8 mouse cellular contexts compared by ENCODE assay signal in the genomic region with DNA sequence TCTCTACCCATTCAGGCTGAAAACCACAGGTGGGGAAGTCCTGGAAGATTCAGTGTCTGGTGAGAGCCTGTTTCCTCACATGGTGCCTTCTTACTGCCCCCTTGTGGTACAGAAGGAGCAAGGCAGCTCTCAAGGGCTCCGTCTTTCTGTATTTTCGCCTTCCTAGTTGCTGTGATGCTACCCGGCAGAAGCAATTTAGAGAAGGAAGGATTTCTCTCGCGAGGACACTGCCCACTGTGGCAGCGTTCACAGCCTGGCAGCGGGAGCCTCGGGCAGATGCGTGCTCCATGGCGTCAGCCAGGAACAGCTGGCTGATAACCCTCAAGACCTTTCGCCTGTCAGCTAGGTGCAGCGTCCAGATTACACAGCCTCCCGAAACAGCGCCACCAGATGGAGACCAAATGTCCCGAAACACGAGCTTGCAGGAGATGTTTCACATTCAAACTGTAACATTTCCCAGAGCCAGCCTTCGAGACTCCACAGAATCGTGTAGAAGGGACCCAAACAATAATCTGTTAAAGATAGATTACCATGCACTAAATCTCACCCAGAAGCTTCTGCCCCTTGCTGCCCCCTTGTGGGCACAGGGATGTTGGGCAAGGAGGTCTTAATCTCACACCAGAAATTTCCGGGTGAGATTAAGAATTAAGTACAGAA. TPM values are rescaled to one million over a fixed set of nuclear protein-coding genes. Genes with fewer than 3 reads are reported as not detected.
DNase-seq lines count a peak whose midpoint lies in the region; ATAC-seq and TF ChIP-seq lines count a peak whose summit lies in the region.

No protein-coding gene starts in this region.

- 9% methylated on average over 19 of the region's 19 CpGs for WGBS in limb, embryonic 10.5 days
- WGBS in midbrain, embryonic 12.5 days = 8% methylated on average over 19 of the region's 19 CpGs
- 4% methylated on average over 19 of the region's 19 CpGs for WGBS in small intestine, adult 2 months

- TF ChIP-seq POLR2A in small intestine, adult 2 months (IDR thresholded peaks at IDR 0.05; ENCODE audit: low read depth, low read length) = no peak

- DNase-seq in urinary bladder, adult 18-20 months (ENCODE audit: low spot score in 2 of 2) = peak; percentile 27 to 71
- DNase-seq in urinary bladder, postnatal 10 days (ENCODE audit: low spot score) = no peak
- DNase-seq in embryo, embryonic 9.5 days (ENCODE audit: extremely low spot score) = peak; percentile 77
- DNase-seq in heart, adult 11 months = peak; percentile 94
- DNase-seq in kidney, adult 11 months = peak; percentile 51
- DNase-seq in limb, embryonic 10.5 days (ENCODE audit: low spot score) = peak; percentile 74

- no peaks in the 10 kb centered on the region for H3K9me3 ChIP-seq in limb, embryonic 10.5 days (replicated peaks)
- no peaks in the 10 kb centered on the region for H3K9me3 ChIP-seq in midbrain, embryonic 12.5 days

- H3K4me2 ChIP-seq in midbrain, embryonic 12.5 days (replicated peaks) = peak overlapping the region; percentile 57

- peak overlapping the region; percentile 48; the same call in 1 of the 2 replicates for H3K27ac ChIP-seq in limb, embryonic 10.5 days
- H3K27ac ChIP-seq in midbrain, embryonic 12.5 days (replicated peaks) = peak overlapping the region; percentile 43; the same call in 1 of the 2 replicates
- no peak overlapping the region for H3K27ac ChIP-seq in small intestine, adult 2 months (ENCODE audit: insufficient read depth, low read depth, low read length)

- peak; percentile 28; the same call in 1 of the 2 replicates for ATAC-seq in midbrain, embryonic 12.5 days (ENCODE audit: low FRiP score, low read depth)

- peak overlapping the region; percentile 37 for H3K9ac ChIP-seq in midbrain, embryonic 12.5 days (replicated peaks)

- H3K27me3 ChIP-seq in limb, embryonic 10.5 days (ENCODE audit: low read depth, poor library complexity, severe bottlenecking) = no peaks in the 10 kb centered on the region
- peaks cover 31% of the 10 kb centered on the region for H3K27me3 ChIP-seq in midbrain, embryonic 12.5 days
- H3K27me3 ChIP-seq in small intestine, adult 2 months (ENCODE audit: control insufficient read depth, insufficient read depth, low read length) = no peaks in the 10 kb centered on the region

- TF ChIP-seq CTCF in small intestine, adult 2 months (IDR thresholded peaks at IDR 0.05; ENCODE audit: extremely low read depth, insufficient read length, insufficient replicate concordance, low read depth, low read length) = peak; percentile 83; the same call in 1 of the 2 replicates

- H3K4me3 ChIP-seq in limb, embryonic 10.5 days = peak overlapping the region; percentile 55
- peak overlapping the region; percentile 37 for H3K4me3 ChIP-seq in midbrain, embryonic 12.5 days
- peak overlapping the region; percentile 64 for H3K4me3 ChIP-seq in small intestine, adult 2 months (ENCODE audit: low read depth, low read length)

- no peaks in the 10 kb centered on the region for H3K36me3 ChIP-seq in limb, embryonic 10.5 days
- H3K36me3 ChIP-seq in midbrain, embryonic 12.5 days = no peaks in the 10 kb centered on the region
- H3K36me3 ChIP-seq in small intestine, adult 2 months (ENCODE audit: control insufficient read depth, insufficient read depth, low read length) = no peaks in the 10 kb centered on the region

- H3K4me1 ChIP-seq in limb, embryonic 10.5 days = peaks cover 3% of the 10 kb centered on the region; the same call in 1 of the 2 replicates
- peaks cover 7% of the 10 kb centered on the region for H3K4me1 ChIP-seq in midbrain, embryonic 12.5 days
- H3K4me1 ChIP-seq in small intestine, adult 2 months (ENCODE audit: control insufficient read depth, insufficient read depth, insufficient read length, low read length) = no peaks in the 10 kb centered on the region; the same call in 1 of the 2 replicates

RNA-seq across cellular contexts. Expression of a gene that starts 41.7 kb away (rescaled TPM):
- polyA plus RNA-seq in limb, embryonic 10.5 days (2016; fragmentation: Nextera tagmentation; extraction: Ambion mirVana) = 36.2 and 36.3 TPM in 2 replicates
- polyA plus RNA-seq in midbrain, embryonic 12.5 days (2016; fragmentation: Nextera tagmentation; extraction: Ambion mirVana) = 40.2 and 40.9 TPM in 2 replicates
- polyA plus RNA-seq in small intestine, adult 2 months (2012; rRNA removed) = 0.55 and 0.63 TPM in 2 replicates

Comparison
In these comparisons a context has a peak if more than half of its experiments do, and no peak if none do; other contexts are left out.
1. RNA of a gene that starts 41.7 kb away (polyA plus RNA-seq): 40.2 to 40.9 TPM in midbrain, embryonic 12.5 days and 36.2 to 36.3 TPM in limb, embryonic 10.5 days; 0.55 to 0.63 TPM in small intestine, adult 2 months; every median in the first group is over 10 times any median in the second.
2. Peak in every context shown above with its lines, with median percentiles within 50 percentile points of each other: H3K4me3 ChIP-seq.